Mouse (Mus musculus) embryo, embryonic 10 days (tissue): ENCODE data around the gene Saxo1.

Source experiments
- DNase-seq: peaks from one replicate; pipeline ENCODE4 v3.0.0-alpha.2; 2015; ENCODE audit warnings: low spot score

Saxo1 gene

GRCm38 (mm10) chr4:86558228-86558627, at the start of gene Saxo1:
Gene Saxo1, minus strand, starts transcription at chr4:86558328.
- no peak for DNase-seq

- no peak for DNase-seq
These were observed 33.2 kb upstream of the Saxo1 start for GRCm38 (mm10) chr4:86591304-86591703.

GRCm38 (mm10) chr4:86588236-86588635, 30.1 kb upstream of the Saxo1 start:
- DNase-seq = no peak

- DNase-seq = no peak
These were observed 22.5 kb upstream of the Saxo1 start for GRCm38 (mm10) chr4:86580591-86580990.

GRCm38 (mm10) chr4:86580056-86580455, 21.9 kb upstream of the Saxo1 start:
- DNase-seq = no peak

GRCm38 (mm10) chr4:86576630-86577225, 18.6 kb upstream of the Saxo1 start:
- no peak for DNase-seq

- peak; percentile 69 for DNase-seq
These were observed 18.0 kb upstream of the Saxo1 start for GRCm38 (mm10) chr4:86576120-86576541.

GRCm38 (mm10) chr4:86575283-86575983, 17.3 kb upstream of the Saxo1 start, which contains the start of gene Rraga:
Gene Rraga, plus strand, starts transcription at chr4:86575668.
- DNase-seq = peak; percentile 97

- DNase-seq = no peak
These were observed 16.8 kb upstream of the Saxo1 start for GRCm38 (mm10) chr4:86574939-86575282.

- no peak for DNase-seq
These were observed 2.9 kb upstream of the Saxo1 start for GRCm38 (mm10) chr4:86561061-86561460.

GRCm38 (mm10) chr4:86559006-86559405, 878 bp upstream of the Saxo1 start:
- no peak for DNase-seq

GRCm38 (mm10) chr4:86557371-86557770, 757 bp downstream of the Saxo1 start:
- DNase-seq = no peak

- peak; percentile 84 for DNase-seq
These were observed 3.0 kb downstream of the Saxo1 start for GRCm38 (mm10) chr4:86555035-86555707.

GRCm38 (mm10) chr4:86548332-86548731, 9.8 kb downstream of the Saxo1 start:
- no peak for DNase-seq

- DNase-seq = peak; percentile 58
These were observed 12.5 kb downstream of the Saxo1 start for GRCm38 (mm10) chr4:86545615-86546014.

- no peak for DNase-seq
These were observed 14.1 kb downstream of the Saxo1 start for GRCm38 (mm10) chr4:86543999-86544398.

- DNase-seq = no peak
These were observed 16.6 kb downstream of the Saxo1 start for GRCm38 (mm10) chr4:86541573-86541972.

GRCm38 (mm10) chr4:86538936-86539335, 19.2 kb downstream of the Saxo1 start:
- DNase-seq = no peak

- DNase-seq = peak; percentile 66
These were observed 20.2 kb downstream of the Saxo1 start for GRCm38 (mm10) chr4:86537972-86538371.

- DNase-seq = peak; percentile 33
These were observed 24.0 kb downstream of the Saxo1 start for GRCm38 (mm10) chr4:86534091-86534481.

GRCm38 (mm10) chr4:86533406-86534090, 24.6 kb downstream of the Saxo1 start:
- no peak for DNase-seq

- DNase-seq = no peak
These were observed 29.0 kb downstream of the Saxo1 start for GRCm38 (mm10) chr4:86529161-86529560.
